Mouse (Mus musculus): ENCODE measurements around the gene Pate2.

- no peak for TF ChIP-seq CTCF (conservative IDR thresholded peaks at IDR 0.05; ENCODE audit: low read length)
- TF ChIP-seq POU5F1 (IDR thresholded peaks at IDR 0.05; ENCODE audit: borderline replicate concordance, low read length): no peak
Observed at GRCm38 (mm10) chr9:35548455-35548854, 21.6 kb upstream of the Pate2 start.
